Mouse (Mus musculus): Measurements from ENCODE around the gene Heatr9.

GRCm38 (mm10) chr11:83544214-83544613 is 22.2 kb upstream of the Heatr9 start:
- TF ChIP-seq TCF12 (IDR thresholded peaks at IDR 0.05; ENCODE audit: low read depth, low read length) (no peak), CTCF (IDR thresholded peaks at IDR 0.05 in 2 of 3, conservative IDR thresholded peaks at IDR 0.05 in 1 of 3; ENCODE audit: control insufficient read depth in 1 of 3, insufficient read depth in 1 of 3, low read depth in 2 of 3, low read length in 3 of 3, poor library complexity in 1 of 3, severe bottlenecking in 1 of 3) (no peak), GATA1 (IDR thresholded peaks at IDR 0.05; ENCODE audit: low read depth, low read length) (no peak), USF1 (IDR thresholded peaks at IDR 0.05; ENCODE audit: low read depth, low read length) (no peak), POLR2AphosphoS2 (IDR thresholded peaks at IDR 0.05; ENCODE audit: low read length) (no peak), EP300 (IDR thresholded peaks at IDR 0.05; ENCODE audit: low read depth in 1 of 2, low read length in 2 of 2) (no peak), CHD2 (IDR thresholded peaks at IDR 0.05; ENCODE audit: low read length) (no peak), TAL1 (IDR thresholded peaks at IDR 0.05; ENCODE audit: low read length) (no peak), E2F4 (IDR thresholded peaks at IDR 0.05; ENCODE audit: borderline replicate concordance, low read depth, low read length) (no peak), POLR2A (IDR thresholded peaks at IDR 0.05; ENCODE audit: control insufficient read depth in 1 of 2, insufficient read depth in 1 of 2, low read depth in 1 of 2, low read length in 2 of 2, poor library complexity in 1 of 2) (no peak)

All from MEL (cell line).